Mouse (Mus musculus) midbrain, embryonic 12.5 days (tissue): ENCODE measurements at regions not wholly inside any gene's neighbourhood (a gene's known extent, or its start where the extent isn't known, plus 50 kb on each side); places are given as distances from the start of the nearest gene placed in this dataset.

Experiments used
- ATAC-seq: fragments of 200-750 bp; cut with Nextera tagmentation; 2 replicates; pipeline ENCODE4 v1.8.0; 2017; ENCODE audit warnings: low read depth, moderate TSS enrichment, moderate library complexity; ENCODE audit not compliant: low FRiP score
- H3K27ac ChIP-seq: fragments of 300-500 bp; sonication (generic); replicated peaks from 2 replicates; pipeline ENCODE4 v1.5.1; 2016; ENCODE audit warnings: mild to moderate bottlenecking
- H3K27me3 ChIP-seq: fragments of 300-500 bp; sonication (generic); 2 replicates; pipeline ENCODE4 v1.6.1; 2016; ENCODE audit warnings: mild to moderate bottlenecking
- H3K36me3 ChIP-seq: fragments of 300-500 bp; sonication (generic); 2 replicates; pipeline ENCODE4 v1.6.1; 2016
- H3K4me1 ChIP-seq: fragments of 300-500 bp; sonication (generic); 2 replicates; pipeline ENCODE4 v1.6.1; 2016
- H3K4me2 ChIP-seq: fragments of 300-500 bp; sonication (generic); replicated peaks from 2 replicates; pipeline ENCODE4 v1.6.1; 2016; ENCODE audit warnings: mild to moderate bottlenecking, moderate library complexity
- H3K4me3 ChIP-seq: fragments of 300-500 bp; sonication (generic); 2 replicates; pipeline ENCODE4 v1.5.1; 2016; ENCODE audit warnings: mild to moderate bottlenecking
- H3K9ac ChIP-seq: fragments of 300-500 bp; sonication (generic); replicated peaks from 2 replicates; pipeline ENCODE4 v1.6.1; 2016; ENCODE audit warnings: mild to moderate bottlenecking, moderate library complexity
- H3K9me3 ChIP-seq: fragments of 300-500 bp; sonication (generic); 2 replicates; pipeline ENCODE4 v1.6.1; 2016; ENCODE audit warnings: mild to moderate bottlenecking
- WGBS: fragments of 180-500 bp; shearing (Covaris S2); methylation state at CpG from one replicate; pipeline ENCODE4 v1.1.7; 2016; 5-methylcytosine and 5-hydroxymethylcytosine counted together

GRCm38 (mm10) chr17:81319605-81320004 is 122.0 kb upstream of the Gm11096 start:
- H3K27me3 ChIP-seq: no peaks in the 10 kb centered on the region

GRCm38 (mm10) chr17:81316655-81317054 is 124.9 kb upstream of the Gm11096 start:
- no peaks in the 10 kb centered on the region for H3K4me1 ChIP-seq
- H3K4me3 ChIP-seq: no peak overlapping the region
- H3K9ac ChIP-seq: no peak overlapping the region
- H3K36me3 ChIP-seq: no peaks in the 10 kb centered on the region
- no peaks in the 10 kb centered on the region for H3K9me3 ChIP-seq
- no peak for ATAC-seq
- H3K27me3 ChIP-seq: no peaks in the 10 kb centered on the region
- no peak overlapping the region for H3K4me2 ChIP-seq
- WGBS: 71% methylated on average over 5 of the region's 5 CpGs
- no peak overlapping the region for H3K27ac ChIP-seq

More at GRCm38 (mm10) chr17:81319605-81320004, 122.0 kb upstream of the Gm11096 start:
- WGBS: 91% methylated on average over 2 of the region's 2 CpGs
- Histone ChIP-seq H3K4me3 (no peak overlapping the region), H3K27ac (no peak overlapping the region), H3K4me2 (no peak overlapping the region), H3K9me3 (no peaks in the 10 kb centered on the region), H3K4me1 (no peaks in the 10 kb centered on the region), H3K9ac (no peak overlapping the region), H3K36me3 (no peaks in the 10 kb centered on the region)
- ATAC-seq: no peak

- H3K27me3 ChIP-seq: no peaks in the 10 kb centered on the region
- no peak overlapping the region for H3K4me2 ChIP-seq
- H3K9ac ChIP-seq: no peak overlapping the region
- no peak overlapping the region for H3K27ac ChIP-seq
- no peaks in the 10 kb centered on the region for H3K36me3 ChIP-seq
- no peak for ATAC-seq
- WGBS: 74% methylated on average over 2 of the region's 2 CpGs
- no peaks in the 10 kb centered on the region for H3K9me3 ChIP-seq
- no peaks in the 10 kb centered on the region for H3K4me1 ChIP-seq
- no peak overlapping the region for H3K4me3 ChIP-seq
Observed at GRCm38 (mm10) chr17:81305880-81306279, 135.7 kb upstream of the Gm11096 start.

- Histone ChIP-seq H3K9ac (no peak overlapping the region), H3K27me3 (no peaks in the 10 kb centered on the region), H3K4me3 (no peak overlapping the region), H3K4me1 (no peaks in the 10 kb centered on the region), H3K36me3 (no peaks in the 10 kb centered on the region), H3K9me3 (no peaks in the 10 kb centered on the region), H3K4me2 (no peak overlapping the region), H3K27ac (no peak overlapping the region)
- ATAC-seq: no peak
- WGBS: 83% methylated on average over 1 of the region's 1 CpGs
Observed at GRCm38 (mm10) chr17:81304574-81304973, 137.0 kb upstream of the Gm11096 start.

GRCm38 (mm10) chr17:81302490-81302889 is 139.1 kb upstream of the Gm11096 start:
- WGBS: 32% methylated on average over 3 of the region's 3 CpGs

GRCm38 (mm10) chr17:81291829-81292228 is 149.7 kb upstream of the Gm11096 start:
- Histone ChIP-seq H3K36me3 (no peaks in the 10 kb centered on the region), H3K4me1 (no peaks in the 10 kb centered on the region), H3K27me3 (no peaks in the 10 kb centered on the region), H3K4me3 (no peak overlapping the region), H3K27ac (no peak overlapping the region), H3K4me2 (no peak overlapping the region), H3K9me3 (no peaks in the 10 kb centered on the region), H3K9ac (no peak overlapping the region)
- ATAC-seq: no peak
- WGBS: 90% methylated on average over 2 of the region's 2 CpGs

More at GRCm38 (mm10) chr17:81302490-81302889, 139.1 kb upstream of the Gm11096 start:
- Histone ChIP-seq H3K4me1 (no peaks in the 10 kb centered on the region), H3K9me3 (no peaks in the 10 kb centered on the region), H3K4me3 (no peak overlapping the region), H3K9ac (no peak overlapping the region), H3K27me3 (no peaks in the 10 kb centered on the region), H3K27ac (no peak overlapping the region), H3K36me3 (no peaks in the 10 kb centered on the region), H3K4me2 (no peak overlapping the region)
- ATAC-seq: peak; percentile 31; the same call in 1 of the 2 replicates

GRCm38 (mm10) chr17:81282543-81282942 is 159.0 kb upstream of the Gm11096 start:
- no peaks in the 10 kb centered on the region for H3K36me3 ChIP-seq
- no peaks in the 10 kb centered on the region for H3K4me1 ChIP-seq
- no peak for ATAC-seq
- H3K4me3 ChIP-seq: no peak overlapping the region
- WGBS: 80% methylated on average over 2 of the region's 2 CpGs
- no peak overlapping the region for H3K9ac ChIP-seq
- H3K9me3 ChIP-seq: no peaks in the 10 kb centered on the region
- H3K4me2 ChIP-seq: no peak overlapping the region
- H3K27me3 ChIP-seq: no peaks in the 10 kb centered on the region
- H3K27ac ChIP-seq: no peak overlapping the region

GRCm38 (mm10) chr17:81270235-81270634 is 171.3 kb upstream of the Gm11096 start:
- H3K9ac ChIP-seq: no peak overlapping the region
- WGBS: 72% methylated on average over 1 of the region's 1 CpGs
- no peak for ATAC-seq

GRCm38 (mm10) chr17:81261957-81262356 is 179.6 kb upstream of the Gm11096 start:
- 97% methylated on average over 1 of the region's 1 CpGs for WGBS
- no peak for ATAC-seq
- no peak overlapping the region for H3K27ac ChIP-seq
- no peaks in the 10 kb centered on the region for H3K27me3 ChIP-seq
- H3K4me1 ChIP-seq: no peaks in the 10 kb centered on the region
- no peaks in the 10 kb centered on the region for H3K9me3 ChIP-seq
- H3K9ac ChIP-seq: no peak overlapping the region
- no peak overlapping the region for H3K4me3 ChIP-seq
- no peak overlapping the region for H3K4me2 ChIP-seq
- no peaks in the 10 kb centered on the region for H3K36me3 ChIP-seq

More at GRCm38 (mm10) chr17:81270235-81270634, 171.3 kb upstream of the Gm11096 start:
- H3K27me3 ChIP-seq: no peaks in the 10 kb centered on the region
- no peaks in the 10 kb centered on the region for H3K36me3 ChIP-seq
- H3K4me3 ChIP-seq: no peak overlapping the region
- no peak overlapping the region for H3K4me2 ChIP-seq
- H3K27ac ChIP-seq: no peak overlapping the region
- H3K9me3 ChIP-seq: no peaks in the 10 kb centered on the region
- no peaks in the 10 kb centered on the region for H3K4me1 ChIP-seq

- no peak for ATAC-seq
- H3K36me3 ChIP-seq: no peaks in the 10 kb centered on the region
- no peak overlapping the region for H3K4me3 ChIP-seq
- H3K9me3 ChIP-seq: no peaks in the 10 kb centered on the region
- no peak overlapping the region for H3K4me2 ChIP-seq
- H3K9ac ChIP-seq: no peak overlapping the region
- 92% methylated on average over 1 of the region's 1 CpGs for WGBS
- no peaks in the 10 kb centered on the region for H3K27me3 ChIP-seq
- H3K4me1 ChIP-seq: no peaks in the 10 kb centered on the region
- H3K27ac ChIP-seq: no peak overlapping the region
Observed at GRCm38 (mm10) chr17:81260036-81260435, 181.5 kb upstream of the Gm11096 start.

- 47% methylated on average over 3 of the region's 3 CpGs for WGBS
Observed at GRCm38 (mm10) chr17:81256106-81256505, 185.5 kb upstream of the Gm11096 start.

GRCm38 (mm10) chr17:81250748-81251147 is 185.9 kb upstream of the Thumpd2 start:
- no peak overlapping the region for H3K9ac ChIP-seq
- H3K4me1 ChIP-seq: no peaks in the 10 kb centered on the region
- H3K9me3 ChIP-seq: no peaks in the 10 kb centered on the region
- no peaks in the 10 kb centered on the region for H3K36me3 ChIP-seq
- H3K4me3 ChIP-seq: no peak overlapping the region
- no peak for ATAC-seq
- no peaks in the 10 kb centered on the region for H3K27me3 ChIP-seq
- WGBS: 82% methylated on average over 3 of the region's 3 CpGs
- H3K4me2 ChIP-seq: no peak overlapping the region
- no peak overlapping the region for H3K27ac ChIP-seq

More at GRCm38 (mm10) chr17:81256106-81256505, 185.5 kb upstream of the Gm11096 start:
- no peak for ATAC-seq
- no peak overlapping the region for H3K4me2 ChIP-seq
- H3K36me3 ChIP-seq: no peaks in the 10 kb centered on the region
- H3K27ac ChIP-seq: no peak overlapping the region
- no peak overlapping the region for H3K9ac ChIP-seq
- H3K4me1 ChIP-seq: no peaks in the 10 kb centered on the region
- H3K4me3 ChIP-seq: no peak overlapping the region
- no peaks in the 10 kb centered on the region for H3K27me3 ChIP-seq
- no peaks in the 10 kb centered on the region for H3K9me3 ChIP-seq

GRCm38 (mm10) chr17:81246156-81246555 is 181.3 kb upstream of the Thumpd2 start:
- Histone ChIP-seq H3K4me1 (no peaks in the 10 kb centered on the region), H3K9ac (no peak overlapping the region), H3K27me3 (no peaks in the 10 kb centered on the region), H3K4me2 (no peak overlapping the region), H3K9me3 (no peaks in the 10 kb centered on the region), H3K36me3 (no peaks in the 10 kb centered on the region), H3K4me3 (no peak overlapping the region), H3K27ac (no peak overlapping the region)
- WGBS: 90% methylated on average over 6 of the region's 6 CpGs
- ATAC-seq: no peak
